Mouse (Mus musculus) C2C12 (cell line): ENCODE results near the gene Ppfia4. TPM values are rescaled to one million over a fixed set of nuclear protein-coding genes. Genes with fewer than 3 reads are reported as not detected.

Source experiments
- H3K27me3 ChIP-seq: one replicate; pipeline ENCODE4 v1.6.1; 2011; ENCODE audit not compliant: control insufficient read depth, insufficient read depth, insufficient read length
- H3K36me3 ChIP-seq: one replicate; pipeline ENCODE4 v1.6.1; 2011; ENCODE audit not compliant: control insufficient read depth, insufficient read depth
- H3K4me3 ChIP-seq: one replicate; pipeline ENCODE4 v1.5.1; 2011; ENCODE audit warnings: mild to moderate bottlenecking, control low read depth; ENCODE audit not compliant: poor library complexity, insufficient read depth, severe bottlenecking
- H3K79me2 ChIP-seq: one replicate; pipeline ENCODE4 v1.6.1; 2011; ENCODE audit not compliant: control insufficient read depth, insufficient read depth
- H3K79me3 ChIP-seq: one replicate; pipeline ENCODE4 v1.6.1; 2011; ENCODE audit warnings: low read depth, control low read depth
- H3ac ChIP-seq: one replicate; pipeline ENCODE3; 2011; ENCODE audit warnings: low read depth; ENCODE audit not compliant: control insufficient read depth, insufficient read length
- CEBPB ChIP-seq: IDR thresholded peaks from one replicate; pipeline ENCODE4 v1.6.1; 2011; ENCODE audit warnings: low read depth, mild to moderate bottlenecking, control low read depth, moderate library complexity
- CTCF ChIP-seq: IDR thresholded peaks from one replicate; pipeline ENCODE4 v1.5.1; 2011; ENCODE audit not compliant: control insufficient read depth, insufficient read depth, insufficient read length
- FOSL1 ChIP-seq: IDR thresholded peaks from one replicate; pipeline ENCODE4 v1.8.0; 2011; ENCODE audit warnings: mild to moderate bottlenecking, low read length; ENCODE audit not compliant: poor library complexity, insufficient read depth, severe bottlenecking
- MAX ChIP-seq: IDR thresholded peaks from one replicate; pipeline ENCODE4 v1.6.1; 2011; ENCODE audit warnings: mild to moderate bottlenecking, control low read depth
- MYOD1 ChIP-seq: IDR thresholded peaks from one replicate; pipeline ENCODE4 v1.6.1; 2011; ENCODE audit warnings: low read depth; ENCODE audit not compliant: control insufficient read depth, insufficient read length
- MYOG ChIP-seq: IDR thresholded peaks from one replicate; pipeline ENCODE4 v1.6.1; 2011; ENCODE audit not compliant: control insufficient read depth, insufficient read length; ENCODE audit errors: extremely low read depth
- USF1 ChIP-seq: IDR thresholded peaks from one replicate; pipeline ENCODE4 v1.6.1; 2011; ENCODE audit warnings: low read depth, mild to moderate bottlenecking, control low read depth, moderate library complexity
- polyA plus RNA-seq: library from polyadenylated mRNA; unstranded; fragments of >200 nt; fragmentation: generic; extraction: Trizol; gene quantifications from one replicate; pipeline ENCODE4 v1.2.1, GENCODE M21; 2012; ENCODE audit warnings: missing spikeins

Gene Ppfia4
- polyA plus RNA-seq, 1 experiment: 0.35 TPM

DNA sequence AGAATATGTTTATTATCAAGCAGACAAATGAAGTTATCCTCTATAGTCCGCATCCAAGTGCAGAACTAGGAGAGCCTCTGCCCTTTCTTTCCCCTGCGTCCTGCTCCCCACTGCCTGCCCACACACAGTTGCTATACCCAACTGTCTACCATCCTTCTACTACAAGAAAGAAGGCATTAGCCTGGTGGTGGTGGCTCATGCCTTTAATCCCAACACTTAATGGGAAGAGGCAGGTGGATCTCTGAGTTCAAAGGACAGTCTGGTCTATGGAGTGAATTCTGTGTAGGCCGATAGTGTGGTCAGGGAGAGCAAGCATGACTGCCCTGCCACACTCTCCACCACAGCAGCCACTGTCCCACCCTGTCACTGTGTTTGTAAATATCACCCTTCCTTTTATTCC, 22.0 kb downstream of the Ppfia4 start:
- Histone ChIP-seq H3ac (no peak overlapping the region), H3K36me3 (no peaks in the 10 kb centered on the region), H3K79me2 (no peaks in the 10 kb centered on the region), H3K27me3 (no peaks in the 10 kb centered on the region), H3K79me3 (no peaks in the 10 kb centered on the region), H3K4me3 (no peak overlapping the region)
- no peak for TF ChIP-seq MYOD1
- TF ChIP-seq MAX: no peak
- TF ChIP-seq FOSL1: no peak
- TF ChIP-seq CTCF: no peak
- TF ChIP-seq USF1: no peak
- TF ChIP-seq CEBPB: no peak
- TF ChIP-seq MYOG: no peak

DNA sequence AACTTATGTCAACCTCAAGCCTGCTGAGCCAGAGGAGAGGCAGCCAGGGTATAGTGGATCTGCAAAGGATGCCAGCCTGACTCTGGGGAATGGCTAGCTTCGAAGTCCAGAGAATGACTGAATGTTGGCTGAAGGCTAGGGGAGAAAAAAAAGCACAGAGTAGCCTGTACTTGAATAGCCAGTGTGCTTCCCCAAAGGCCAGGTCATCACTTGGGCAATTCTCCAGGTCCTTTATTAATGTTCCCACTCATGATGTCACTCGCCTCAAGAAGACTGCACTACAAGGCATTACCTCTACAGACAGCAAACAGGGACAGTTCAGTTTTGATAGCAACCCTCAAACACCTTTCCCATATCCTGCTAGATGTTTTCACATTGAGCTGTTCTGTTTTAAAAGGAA, 22.4 kb downstream of the Ppfia4 start:
- Histone ChIP-seq H3K36me3 (no peaks in the 10 kb centered on the region), H3ac (no peak overlapping the region), H3K79me3 (no peaks in the 10 kb centered on the region), H3K4me3 (no peak overlapping the region), H3K79me2 (no peaks in the 10 kb centered on the region), H3K27me3 (no peaks in the 10 kb centered on the region)
- TF ChIP-seq FOSL1 (no peak), USF1 (no peak)

DNA sequence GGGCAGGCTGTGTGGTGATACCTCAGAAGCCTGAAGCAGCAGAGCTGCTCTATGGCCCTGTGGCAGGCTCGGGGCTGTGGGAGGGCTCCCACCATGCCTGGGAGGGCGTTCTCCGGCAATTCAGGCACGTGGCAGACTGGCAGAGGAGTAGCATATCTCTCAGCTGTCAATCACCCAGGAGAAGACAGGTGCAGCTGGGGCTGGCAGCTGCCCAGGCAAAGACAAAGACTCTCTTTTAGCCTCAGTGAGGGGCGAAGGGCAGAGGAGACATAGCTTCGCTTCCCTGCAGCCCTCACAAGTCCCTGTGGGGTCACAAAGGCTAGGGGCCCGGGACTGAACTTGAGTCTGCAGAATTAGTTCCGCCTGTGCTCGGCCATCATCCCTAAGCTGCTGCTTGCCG, 25.3 kb downstream of the Ppfia4 start:
- Histone ChIP-seq H3K36me3 (no peaks in the 10 kb centered on the region), H3ac (no peak overlapping the region), H3K4me3 (no peak overlapping the region), H3K27me3 (no peaks in the 10 kb centered on the region), H3K79me3 (no peaks in the 10 kb centered on the region), H3K79me2 (no peaks in the 10 kb centered on the region)
- TF ChIP-seq USF1 (no peak), CEBPB (no peak), MYOD1 (peak; percentile 55)

DNA sequence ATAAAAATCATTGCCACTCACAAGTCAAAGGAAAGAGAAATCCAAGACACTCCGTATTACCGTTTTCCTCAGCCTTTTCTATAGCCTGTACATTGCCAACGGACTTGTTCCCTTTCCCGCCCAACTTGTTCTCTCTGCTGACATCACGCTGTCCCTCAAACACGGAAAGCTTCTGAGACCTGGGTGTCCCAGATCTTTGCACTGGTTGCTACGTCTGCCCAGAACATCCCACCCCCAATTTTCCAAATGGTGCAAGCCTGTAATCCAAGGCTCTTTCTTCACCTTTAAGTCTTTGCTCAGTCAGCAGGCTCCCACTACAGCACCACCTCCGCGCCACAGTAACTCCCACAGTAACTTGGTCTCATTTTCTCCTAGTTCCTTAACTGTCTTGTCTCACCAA, 27.8 kb downstream of the Ppfia4 start:
- Histone ChIP-seq H3K4me3 (no peak overlapping the region), H3K27me3 (no peaks in the 10 kb centered on the region), H3K79me3 (no peaks in the 10 kb centered on the region), H3K36me3 (no peaks in the 10 kb centered on the region), H3K79me2 (no peaks in the 10 kb centered on the region), H3ac (no peak overlapping the region)
- TF ChIP-seq USF1 (no peak), CTCF (no peak), FOSL1 (no peak), MYOD1 (no peak), CEBPB (no peak), MAX (no peak), MYOG (no peak)

DNA sequence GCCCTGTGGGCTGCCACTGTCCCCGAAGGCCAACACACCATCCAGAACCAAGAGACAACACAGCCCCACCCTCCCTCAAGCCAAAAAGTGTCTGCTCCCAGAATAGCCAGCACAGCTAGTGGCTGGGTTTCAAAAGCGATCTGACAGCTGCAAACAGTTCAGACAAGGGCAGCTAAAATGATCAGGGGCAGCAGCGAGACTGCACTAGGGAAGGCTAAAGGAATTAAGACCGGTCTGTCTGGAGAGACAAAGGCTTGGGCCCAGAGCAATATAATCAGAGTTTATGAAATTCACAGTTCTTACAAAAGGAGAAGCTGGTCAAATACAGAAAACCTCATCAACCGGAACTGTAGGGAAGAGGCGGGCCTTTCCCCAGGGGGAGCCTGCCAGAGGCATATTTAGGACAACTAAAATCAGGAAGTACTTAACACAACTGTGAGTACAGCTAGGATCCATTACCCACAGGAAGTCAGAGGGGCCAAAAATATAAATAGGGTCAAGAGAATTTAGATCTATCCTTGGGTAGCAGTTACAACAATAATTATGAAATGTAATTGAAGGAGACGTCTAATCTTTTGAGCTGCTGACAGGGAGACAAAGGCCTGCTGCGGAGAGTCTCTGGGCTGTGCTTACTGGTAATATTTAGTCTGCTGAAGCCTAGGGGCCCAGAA, 30.0 kb downstream of the Ppfia4 start:
- no peak overlapping the region for H3K4me3 ChIP-seq
- H3K27me3 ChIP-seq: peaks cover 3% of the 10 kb centered on the region
- H3K36me3 ChIP-seq: no peaks in the 10 kb centered on the region
- no peaks in the 10 kb centered on the region for H3K79me3 ChIP-seq
- TF ChIP-seq USF1 (no peak), FOSL1 (no peak), MAX (no peak), MYOD1 (no peak), MYOG (no peak), CEBPB (no peak), CTCF (no peak)
- no peaks in the 10 kb centered on the region for H3K79me2 ChIP-seq
- no peak overlapping the region for H3ac ChIP-seq

DNA sequence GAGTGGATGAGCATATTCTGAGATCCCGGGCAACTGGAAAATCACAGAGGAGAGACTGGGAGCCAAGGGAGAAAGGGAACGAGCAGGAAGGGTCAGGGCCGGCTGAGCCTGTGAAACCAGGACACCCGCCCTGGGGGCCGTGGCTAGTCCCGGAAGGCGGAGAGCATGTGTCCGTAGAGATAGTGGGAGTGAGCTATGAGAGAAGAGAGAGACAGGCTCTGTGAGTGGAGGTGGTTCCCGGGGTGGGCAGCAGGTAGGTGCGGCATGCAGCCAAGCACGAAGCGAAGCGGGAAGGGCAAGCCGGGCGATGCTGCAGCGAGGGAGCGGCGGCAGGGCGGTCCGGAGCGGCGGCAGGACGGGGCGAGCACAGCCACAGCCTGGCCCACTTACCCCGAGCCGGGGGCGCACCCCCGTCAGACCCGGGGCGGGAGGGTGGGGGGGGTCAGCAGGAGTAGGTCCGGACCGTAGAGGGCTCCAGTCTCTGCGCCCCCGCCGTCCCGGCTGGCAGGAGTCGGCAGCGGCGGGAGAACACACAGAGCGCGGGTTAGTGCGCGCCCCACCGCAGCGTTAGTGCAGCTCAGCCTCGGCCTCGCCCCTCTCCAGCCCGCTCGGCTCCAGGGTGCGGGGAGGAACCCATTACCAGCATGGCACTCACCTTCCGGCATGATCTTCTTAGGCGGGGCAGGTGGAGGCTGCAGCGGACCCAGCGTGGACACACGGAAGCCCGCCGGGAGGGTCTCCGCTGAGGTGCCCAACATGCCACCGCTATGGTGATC, 33.9 kb downstream of the Ppfia4 start:
- Histone ChIP-seq H3K4me3 (no peak overlapping the region), H3K79me2 (no peaks in the 10 kb centered on the region), H3K27me3 (peaks cover 3% of the 10 kb centered on the region), H3K36me3 (no peaks in the 10 kb centered on the region), H3ac (no peak overlapping the region), H3K79me3 (no peaks in the 10 kb centered on the region)
- TF ChIP-seq MYOG: no peak
- TF ChIP-seq CTCF: no peak
- TF ChIP-seq FOSL1: no peak
- TF ChIP-seq USF1: no peak
- TF ChIP-seq MYOD1: no peak
- TF ChIP-seq CEBPB: no peak
- no peak for TF ChIP-seq MAX
